Mouse (Mus musculus) c-Kit-positive CD71-negative TER-119-negative erythroid progenitor cells, embryonic 14.5 days (primary cell): ENCODE data around the gene Pdcd1lg2.

Source experiments
- DNase-seq: peaks from one replicate; pipeline ENCODE4 v3.0.0-alpha.2; 2013; ENCODE audit warnings: low read depth

The Pdcd1lg2 gene

DNA sequence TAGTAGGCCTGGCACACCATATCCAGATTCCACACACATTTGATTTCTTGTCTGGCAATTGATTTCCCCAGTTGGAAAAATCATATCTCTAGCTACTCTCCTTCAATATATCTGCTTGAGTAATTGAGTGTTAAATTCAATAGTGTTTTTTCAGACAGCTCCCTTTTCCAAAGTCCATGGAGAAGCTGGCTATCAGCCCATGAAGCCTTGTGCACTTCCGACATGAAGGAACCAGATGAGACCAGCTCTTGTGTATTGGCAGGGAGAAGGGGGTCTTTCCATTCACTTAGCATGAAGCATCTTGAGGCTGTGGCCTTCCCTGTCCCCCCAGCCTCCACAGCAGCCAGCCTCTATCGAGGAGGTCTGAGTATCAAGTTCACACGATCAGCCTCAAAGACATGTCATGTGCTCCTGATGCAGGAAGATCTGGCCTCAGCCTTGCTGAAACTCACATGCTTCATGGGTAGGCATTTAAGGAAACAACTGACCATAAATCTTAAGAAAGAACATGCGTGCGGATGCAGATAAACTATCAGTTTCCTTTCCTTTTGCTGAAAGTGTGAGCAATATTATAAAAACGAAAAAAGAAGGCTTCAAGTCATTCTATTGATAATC lies 88.2 kb downstream of the Pdcd1lg2 start:
- DNase-seq: no peak

DNA sequence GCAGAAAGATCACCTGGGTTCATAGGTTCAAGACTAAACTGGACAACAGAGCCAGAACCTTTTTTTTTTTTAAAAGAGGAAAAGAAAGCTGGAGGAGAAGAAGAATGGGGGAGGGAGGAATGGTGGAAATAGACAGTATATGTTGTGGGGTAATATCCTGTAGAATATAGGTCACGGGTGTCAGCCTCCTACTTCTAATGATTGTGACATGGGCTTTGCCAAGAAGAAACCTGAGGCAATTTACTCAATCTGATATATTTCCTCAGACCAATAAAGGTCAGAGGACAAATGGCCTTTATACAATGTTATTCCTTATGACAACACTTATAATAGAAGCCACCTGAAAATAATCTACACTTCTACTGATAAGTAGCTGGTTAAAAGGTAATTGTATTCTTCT lies 89.6 kb downstream of the Pdcd1lg2 start:
- no peak for DNase-seq

DNA sequence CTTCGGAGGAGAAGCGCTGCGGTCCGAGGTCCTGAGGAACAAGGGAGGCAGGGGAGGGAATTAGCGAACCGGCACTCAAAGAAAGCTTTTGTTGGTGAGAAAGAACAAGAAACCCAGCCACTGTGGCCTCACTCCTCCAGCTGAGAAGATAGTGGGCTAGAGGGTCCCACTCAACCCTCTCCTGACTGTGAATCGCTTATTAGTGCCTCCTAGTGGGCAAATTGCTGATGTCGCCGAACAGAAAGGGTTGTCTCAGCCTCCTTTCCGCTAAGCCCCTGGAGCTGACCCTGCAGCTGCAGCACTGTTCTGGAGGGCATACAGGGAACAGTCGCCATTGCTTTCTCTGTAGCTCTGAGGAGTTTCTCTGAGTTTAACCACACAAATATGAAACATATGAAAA lies 90.4 kb downstream of the Pdcd1lg2 start:
- DNase-seq: no peak

DNA sequence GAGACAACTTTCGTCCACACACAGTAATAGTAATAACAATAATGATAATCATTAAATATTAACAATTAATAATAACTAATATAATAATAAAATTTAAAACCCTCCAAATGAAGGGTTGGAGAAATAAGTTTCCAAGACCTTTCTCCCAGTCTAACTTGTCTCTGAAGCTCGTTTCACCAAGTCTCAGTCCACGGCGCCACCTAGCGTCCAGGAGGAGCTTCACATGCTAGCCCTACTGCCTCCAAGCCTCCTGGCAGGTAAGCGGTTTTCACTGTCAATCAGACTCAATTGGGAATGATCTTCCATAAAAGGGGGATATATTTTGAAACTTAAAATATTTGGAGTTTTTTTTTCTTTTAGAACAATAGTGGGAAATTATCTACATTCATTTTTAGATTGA lies 90.8 kb downstream of the Pdcd1lg2 start:
- DNase-seq: no peak

DNA sequence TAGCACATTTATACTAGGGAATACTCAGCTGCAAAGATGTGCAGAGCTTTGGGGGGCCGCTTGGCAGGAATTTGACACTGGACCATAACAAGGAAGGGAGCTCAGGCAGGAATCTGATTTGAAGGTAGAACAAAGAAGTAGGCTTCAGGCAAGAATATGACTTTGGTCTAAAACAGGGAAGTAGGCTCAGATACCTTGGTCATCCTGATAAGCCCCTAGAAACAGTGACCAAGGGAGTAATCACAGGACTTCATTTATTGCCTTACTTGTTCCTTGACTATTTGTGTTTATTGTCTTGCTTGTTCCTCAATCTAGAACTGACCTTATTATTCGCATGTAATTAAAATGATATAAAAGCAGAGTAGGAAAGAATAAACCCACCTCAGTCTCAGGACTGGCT lies 93.4 kb downstream of the Pdcd1lg2 start:
- no peak for DNase-seq

DNA sequence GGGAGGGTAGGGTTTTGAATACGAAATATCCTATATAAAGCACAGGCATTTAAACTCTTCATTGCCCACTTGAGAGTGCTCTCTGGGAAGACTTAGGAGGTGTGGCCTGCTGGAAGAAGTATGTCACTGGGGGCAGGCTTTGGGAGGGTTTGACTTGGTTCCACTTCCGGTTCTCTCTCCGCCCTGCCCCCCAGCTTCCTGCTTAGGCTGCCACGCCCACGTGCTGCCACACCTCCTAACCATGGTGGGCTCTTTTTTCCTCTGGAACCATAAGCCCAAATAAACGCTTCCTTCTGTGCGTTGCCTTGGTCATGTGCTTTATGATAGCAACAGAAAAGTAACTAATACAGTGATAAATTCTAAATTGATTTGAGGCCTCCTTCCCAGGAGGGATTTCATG lies 94.9 kb downstream of the Pdcd1lg2 start:
- DNase-seq: no peak

DNA sequence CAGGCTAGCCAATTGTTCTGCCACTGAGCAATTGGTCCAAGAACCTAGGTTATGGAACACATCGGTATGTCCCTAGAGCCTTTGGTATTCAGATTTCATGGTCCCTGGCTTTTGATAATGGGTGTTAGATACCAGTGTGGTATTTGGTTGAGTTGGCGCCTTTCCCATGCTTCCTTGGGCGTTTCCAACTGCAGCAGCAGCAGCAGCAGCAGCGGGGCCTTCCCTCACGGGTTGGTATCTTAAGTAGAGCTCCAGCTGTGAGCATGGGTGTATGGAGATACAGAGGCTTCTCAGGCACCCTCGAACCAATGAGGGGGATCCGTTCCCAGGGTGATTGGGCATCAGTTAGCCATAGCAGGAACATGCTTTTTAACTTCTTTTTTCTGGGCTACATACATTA lies 97.5 kb downstream of the Pdcd1lg2 start:
- no peak for DNase-seq

DNA sequence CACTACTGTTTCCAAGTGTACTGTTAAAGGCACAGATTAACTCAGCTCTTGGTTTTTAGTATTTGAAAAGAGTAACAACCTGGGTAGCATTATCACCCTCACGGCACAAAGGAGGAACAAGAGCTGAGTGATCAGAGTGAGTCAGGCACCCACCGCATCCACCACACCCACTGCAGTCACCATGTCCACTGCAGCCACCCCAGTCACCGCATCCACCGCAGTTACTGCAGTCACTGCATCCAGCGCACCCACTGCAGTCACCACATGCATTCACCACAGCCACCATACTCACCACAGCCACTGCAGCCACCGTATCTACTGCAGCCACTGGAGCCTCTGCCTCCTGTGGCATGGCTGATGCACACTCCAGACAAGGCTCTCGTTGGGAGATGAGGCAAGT lies 99.1 kb downstream of the Pdcd1lg2 start:
- DNase-seq: no peak

DNA sequence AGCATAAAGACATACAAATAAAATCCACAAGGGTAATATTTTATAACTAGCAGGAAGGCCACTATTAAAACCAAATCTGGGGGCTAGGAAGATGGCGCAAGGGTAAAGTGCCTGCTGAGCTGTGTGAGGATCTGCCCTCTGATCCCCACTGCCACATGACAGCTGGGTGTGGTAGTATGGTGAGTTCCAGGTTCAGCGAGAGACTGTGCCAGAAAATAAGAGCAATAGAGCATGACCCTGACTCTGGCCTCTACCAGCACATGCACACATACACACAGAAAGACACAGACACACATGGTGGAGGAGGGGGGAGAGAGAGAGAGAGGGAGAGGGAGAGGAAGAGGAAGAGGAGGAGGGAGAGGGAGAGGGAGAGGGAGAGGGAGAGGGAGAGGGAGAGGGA lies 101.1 kb downstream of the Pdcd1lg2 start:
- no peak for DNase-seq

DNA sequence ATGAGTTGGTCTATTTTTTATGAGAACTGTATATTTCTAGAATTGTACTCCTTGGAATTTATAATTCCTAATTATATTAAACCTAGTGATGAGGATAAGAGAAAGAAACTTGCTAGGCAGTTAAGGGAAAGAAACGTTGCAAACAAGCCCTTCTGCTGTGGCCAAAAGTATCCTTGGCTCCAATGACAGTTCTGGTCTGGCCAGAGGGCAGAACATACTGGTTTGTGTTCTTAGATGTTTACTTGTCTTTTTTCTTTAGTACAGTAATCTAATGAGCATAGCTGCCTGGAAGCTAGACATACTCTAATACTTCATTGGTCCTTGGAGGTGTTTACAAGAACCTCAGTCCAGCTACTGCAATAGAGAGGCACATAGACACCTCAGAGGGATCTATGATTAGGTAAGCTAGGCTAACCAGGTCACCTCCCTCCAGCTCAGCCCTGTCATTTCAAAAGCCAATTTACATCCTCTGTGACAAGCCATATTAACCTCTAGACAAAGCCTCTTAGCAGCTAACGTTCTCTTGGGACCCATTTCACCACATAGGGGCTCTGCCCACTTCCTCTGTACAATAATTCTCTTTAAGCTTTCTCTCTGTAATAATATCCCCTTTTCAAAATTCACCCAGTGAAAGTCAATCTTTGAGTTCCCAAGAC lies 102.5 kb downstream of the Pdcd1lg2 start:
- DNase-seq: no peak

DNA sequence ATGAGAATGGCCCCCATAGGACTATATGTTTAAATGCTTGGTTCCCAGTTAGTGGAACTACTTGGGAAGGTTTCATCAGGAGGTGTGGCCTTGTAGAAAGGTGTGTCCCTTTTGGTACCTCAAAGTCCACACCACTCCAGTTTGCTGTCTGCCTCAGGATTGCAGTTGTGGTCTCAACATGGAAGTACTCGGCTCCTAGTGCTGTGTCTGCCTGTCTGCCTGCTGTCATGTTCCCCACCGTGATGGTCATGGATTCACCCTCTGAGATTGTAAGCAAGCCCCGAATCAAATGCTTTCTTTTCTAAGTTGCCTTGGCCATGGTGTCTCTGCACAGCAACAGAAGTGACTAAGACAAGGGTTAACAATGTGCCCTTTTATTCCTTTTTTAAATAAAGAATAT lies 103.4 kb downstream of the Pdcd1lg2 start:
- no peak for DNase-seq

DNA sequence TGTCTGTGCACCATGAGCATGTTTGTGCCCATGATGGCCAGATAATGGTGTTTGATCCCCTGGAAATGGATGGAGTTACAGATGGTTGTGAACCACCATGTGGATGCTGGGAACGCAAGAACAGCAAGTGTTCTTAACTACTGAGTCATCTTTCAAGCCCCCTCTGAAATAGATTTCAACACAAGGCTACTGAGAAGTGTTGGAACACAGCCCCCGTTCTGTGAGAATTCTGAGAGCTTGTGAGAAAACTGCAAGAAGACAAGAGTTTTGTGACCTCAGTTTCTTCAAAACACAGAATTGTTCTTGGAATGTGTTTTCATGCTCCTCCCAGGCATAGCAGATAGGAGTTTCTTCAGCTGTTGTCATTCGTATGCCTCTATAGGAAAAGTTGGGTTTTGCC lies 104.7 kb downstream of the Pdcd1lg2 start:
- DNase-seq: no peak

DNA sequence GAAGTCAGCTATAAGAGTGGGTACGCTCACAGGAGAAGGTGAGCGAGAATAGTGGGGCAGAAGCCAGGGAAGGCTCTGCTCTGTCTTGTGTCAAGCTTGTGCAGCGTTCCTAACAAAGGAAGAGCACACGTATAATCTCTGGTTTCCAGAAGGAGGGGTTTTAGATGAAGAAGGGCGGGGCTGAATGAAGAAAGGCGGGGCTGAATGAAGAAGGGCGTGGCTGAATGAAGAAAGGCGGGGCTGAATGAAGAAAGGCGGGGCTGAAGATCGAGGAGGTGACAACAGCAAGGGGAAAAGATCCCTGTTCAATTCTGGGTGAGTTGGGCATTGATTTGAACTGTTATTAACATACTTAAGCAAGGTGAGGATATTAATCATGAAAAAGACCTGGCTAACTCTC lies 105.3 kb downstream of the Pdcd1lg2 start:
- no peak for DNase-seq

DNA sequence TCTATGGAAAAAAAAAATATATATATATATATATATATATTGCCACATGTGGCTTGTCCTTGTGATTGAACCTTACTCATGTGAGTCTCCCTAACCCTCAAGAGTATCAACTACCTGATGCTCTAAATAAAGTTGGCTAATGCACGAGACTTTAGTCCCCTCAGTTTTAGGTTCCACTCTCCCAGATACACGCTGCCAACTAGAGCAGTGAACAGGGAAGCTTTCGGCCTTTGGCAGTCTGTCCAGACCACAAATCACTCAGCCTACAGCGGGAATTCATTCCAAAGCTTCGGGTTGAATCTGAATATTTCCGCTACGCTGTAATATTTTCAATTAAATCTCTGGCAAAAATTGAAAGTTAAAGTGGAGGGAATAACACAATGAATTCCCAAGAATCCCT lies 107.7 kb downstream of the Pdcd1lg2 start:
- no peak for DNase-seq

DNA sequence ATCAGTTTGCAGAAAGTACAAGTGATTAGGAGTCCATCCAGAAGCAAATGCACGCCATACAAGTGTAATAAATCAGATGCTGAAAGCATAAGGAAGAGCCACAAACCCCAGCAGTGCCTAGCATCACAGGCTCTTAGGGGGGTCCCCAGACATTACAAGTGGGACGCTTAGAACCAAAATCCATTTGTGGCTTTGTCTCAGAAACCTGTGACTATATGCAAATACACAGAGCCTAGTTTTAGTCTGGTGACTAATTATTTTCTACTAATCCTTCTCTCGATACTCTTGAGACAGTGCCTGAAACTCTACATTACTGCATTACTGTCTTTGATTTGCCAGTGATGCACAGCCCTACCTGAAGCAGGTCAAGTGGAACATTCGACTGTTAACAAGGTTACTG lies 108.2 kb downstream of the Pdcd1lg2 start:
- no peak for DNase-seq
